Mouse (Mus musculus) left cerebral cortex, postnatal 14 days (tissue): ENCODE results near the gene Rbm4b. TPM values are rescaled to one million over a fixed set of nuclear protein-coding genes. Genes with fewer than 3 reads are reported as not detected.
"Not testable (repeated sequence)": the region's sequence is repeated elsewhere in the genome, so short reads cannot be mapped to it uniquely, and the experiment has no call there.

Source experiments
- DNase-seq, 2 experiments: peaks; one replicate each; pipeline ENCODE4 v3.0.0; 2021 to 2022; ENCODE audit warnings: low spot score in 2 of 2, mixed read lengths in 1 of 2
- intact Hi-C: fragments of 180-260 bp; cut with DNase I; formaldehyde crosslinking; loops from one replicate; pipeline ENCODE4 v1.15.1; 2025
- total RNA-seq, 2 experiments: library from RNA; stranded (reverse); gene quantifications; 2 replicates each; pipeline ENCODE4 v1.2.3; 2021

Gene Rbm4b
- total RNA-seq, 2 experiments from 2014 or later: 13.6 to 14.3 TPM

- intact Hi-C loops: loop anchor here (5.0 to 10.0 kb wide), 2 partner anchors 114 to 247 kb away; partner anchors contain the start of genes 2010003K11Rik and Rce1
- no peak for DNase-seq
Observed at GRCm38 (mm10) chr19:4741482-4741881, 14.8 kb upstream of the Rbm4b start.

- intact Hi-C loops: loop anchor here (2.0 to 10.0 kb wide), 3 partner anchors 97 to 247 kb away; partner anchors contain the start of genes 2010003K11Rik and Rce1
- DNase-seq: no peak
Observed at GRCm38 (mm10) chr19:4742229-4742628, 14.1 kb upstream of the Rbm4b start.

DNA sequence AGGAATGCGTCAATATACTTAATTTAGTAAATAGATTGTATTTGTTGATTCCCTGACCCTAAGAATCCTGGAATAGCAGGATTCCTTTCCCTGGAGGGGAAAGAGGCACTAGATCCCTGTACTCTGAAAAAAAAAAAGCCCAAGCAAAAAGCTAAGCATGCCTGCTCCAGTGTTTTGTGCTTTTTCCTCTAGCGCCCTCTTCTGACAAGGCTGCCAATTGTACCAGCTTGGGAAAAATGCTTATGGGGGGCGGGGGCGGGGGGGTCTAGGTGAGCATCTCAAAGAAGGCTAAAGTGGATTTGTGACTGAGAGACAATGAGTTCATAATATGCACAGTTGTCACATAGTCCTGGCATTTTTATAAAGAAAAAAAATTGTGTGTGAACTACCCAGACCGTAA is 12.8 kb upstream of the Rbm4b start:
- intact Hi-C loops: loop anchor here (2.0 to 10.0 kb wide), 3 partner anchors 99 to 249 kb away; partner anchors contain the start of genes 2010003K11Rik and Rce1
- peak in 1 of 2 experiments; percentile 65 for DNase-seq

DNA sequence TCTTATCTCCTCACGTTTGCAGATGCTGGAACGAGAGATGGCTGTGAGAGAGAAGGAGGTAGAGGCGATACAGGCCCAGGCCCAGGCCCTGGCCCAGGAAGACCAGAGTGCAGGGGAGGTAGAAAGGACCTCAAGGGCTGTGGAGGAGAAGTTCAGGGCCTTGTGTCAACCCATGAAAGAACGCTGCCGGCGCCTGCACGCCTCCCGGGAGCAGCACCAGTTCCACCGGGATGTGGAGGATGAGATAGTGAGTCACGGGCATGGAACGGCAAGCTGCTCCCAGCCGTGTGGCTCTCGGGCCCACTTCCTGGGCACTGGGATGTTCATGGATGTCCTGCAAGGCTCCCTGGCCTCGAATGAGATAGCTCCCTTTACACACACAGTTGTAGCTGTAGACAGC is 12.3 kb upstream of the Rbm4b start:
- DNase-seq: no peak
- intact Hi-C loops: loop anchor here (5.0 to 10.0 kb wide), 2 partner anchors 117 to 249 kb away; partner anchors contain the start of genes 2010003K11Rik and Rce1

- DNase-seq: no peak
- intact Hi-C loops: loop anchor here (10.0 kb wide), 1 partner anchor 250 kb away; the partner anchor contains the start of gene 2010003K11Rik
Observed at GRCm38 (mm10) chr19:4745057-4745456, 11.2 kb upstream of the Rbm4b start.

DNA sequence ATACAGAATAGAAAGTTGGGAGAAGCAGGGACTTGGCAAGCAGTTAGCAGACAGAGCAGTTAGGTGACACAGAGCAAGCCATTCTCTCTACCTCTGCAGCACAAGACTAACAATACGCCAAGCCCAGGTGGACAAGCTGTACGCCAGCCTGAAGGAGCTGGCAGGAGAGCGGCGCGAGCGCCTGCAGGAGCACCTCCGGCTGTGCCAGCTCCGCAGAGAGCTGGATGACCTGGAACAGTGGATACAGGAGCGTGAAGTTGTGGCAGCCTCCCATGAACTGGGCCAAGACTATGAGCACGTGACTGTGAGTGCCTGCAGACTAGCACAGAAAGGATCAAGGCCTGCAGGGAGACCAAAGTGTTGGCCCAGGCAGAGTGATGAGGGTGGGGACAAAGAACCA is 10.6 kb upstream of the Rbm4b start:
- intact Hi-C loops: loop anchor here (10.0 kb wide), 1 partner anchor 251 kb away; the partner anchor contains the start of gene 2010003K11Rik
- no peak for DNase-seq

- intact Hi-C loops: loop anchor here (10.0 kb wide), 1 partner anchor 252 kb away; the partner anchor contains the start of gene 2010003K11Rik
- no peak for DNase-seq
Observed at GRCm38 (mm10) chr19:4746611-4747010, 9.7 kb upstream of the Rbm4b start.

DNA sequence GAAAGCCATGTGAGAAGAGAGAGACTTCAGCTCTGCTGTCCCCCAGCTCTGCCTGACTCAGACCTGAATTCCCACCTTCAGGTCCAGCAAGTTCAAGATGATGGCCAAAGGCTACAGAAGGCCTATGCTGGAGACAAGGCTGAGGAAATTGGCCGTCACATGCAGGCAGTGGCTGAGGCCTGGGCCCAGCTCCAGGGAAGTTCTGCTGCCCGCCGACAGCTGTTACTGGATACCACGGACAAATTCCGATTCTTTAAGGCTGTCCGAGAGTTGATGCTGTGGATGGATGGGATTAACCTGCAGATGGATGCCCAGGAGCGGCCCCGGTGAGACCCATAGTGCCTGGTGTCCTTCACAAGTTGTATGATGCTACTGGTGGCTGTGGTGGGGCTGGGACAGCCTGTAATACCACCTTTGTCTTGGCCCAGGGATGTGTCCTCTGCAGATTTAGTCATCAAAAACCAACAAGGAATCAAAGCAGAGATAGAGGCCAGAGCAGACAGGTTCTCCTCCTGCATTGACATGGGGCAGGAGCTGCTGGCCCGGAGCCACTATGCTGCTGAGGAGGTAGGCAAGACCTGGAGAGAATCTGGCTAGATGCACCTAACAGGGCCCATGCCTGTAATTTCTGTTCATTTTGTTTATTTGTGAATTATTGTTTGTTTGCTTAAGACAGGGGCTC is 8.5 kb upstream of the Rbm4b start:
- intact Hi-C loops: loop anchor here (10.0 kb wide), 1 partner anchor 253 kb away; the partner anchor contains the start of gene 2010003K11Rik

GRCm38 (mm10) chr19:4748493-4748892 is 7.8 kb upstream of the Rbm4b start:
- intact Hi-C loops: loop anchor here (10.0 kb wide), 1 partner anchor 254 kb away; the partner anchor contains the start of gene 2010003K11Rik
- DNase-seq: no peak

More for the DNA sequence above, 8.5 kb upstream of the Rbm4b start:
- DNase-seq: no peak

DNA sequence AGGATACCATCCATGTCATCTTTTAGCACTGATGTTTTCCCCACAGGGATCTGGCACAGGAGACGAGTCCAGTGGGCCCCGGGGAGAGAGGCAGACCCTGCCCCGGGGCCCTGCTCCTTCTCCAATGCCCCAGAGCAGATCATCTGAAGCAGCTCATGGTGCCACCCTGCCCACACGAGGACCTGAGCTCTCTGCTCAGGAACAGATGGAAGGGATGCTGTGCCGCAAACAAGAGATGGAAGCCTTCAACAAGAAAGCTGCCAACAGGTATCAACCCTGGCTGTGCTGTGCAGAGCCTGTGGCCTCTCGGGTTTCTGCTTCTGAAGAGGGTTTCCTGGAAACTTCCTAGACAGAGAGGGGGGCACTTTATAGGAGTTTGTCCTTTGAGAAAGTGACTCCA is 6.3 kb upstream of the Rbm4b start:
- no peak for DNase-seq
- intact Hi-C loops: loop anchor here (10.0 kb wide), 1 partner anchor 255 kb away; the partner anchor contains the start of gene 2010003K11Rik

DNA sequence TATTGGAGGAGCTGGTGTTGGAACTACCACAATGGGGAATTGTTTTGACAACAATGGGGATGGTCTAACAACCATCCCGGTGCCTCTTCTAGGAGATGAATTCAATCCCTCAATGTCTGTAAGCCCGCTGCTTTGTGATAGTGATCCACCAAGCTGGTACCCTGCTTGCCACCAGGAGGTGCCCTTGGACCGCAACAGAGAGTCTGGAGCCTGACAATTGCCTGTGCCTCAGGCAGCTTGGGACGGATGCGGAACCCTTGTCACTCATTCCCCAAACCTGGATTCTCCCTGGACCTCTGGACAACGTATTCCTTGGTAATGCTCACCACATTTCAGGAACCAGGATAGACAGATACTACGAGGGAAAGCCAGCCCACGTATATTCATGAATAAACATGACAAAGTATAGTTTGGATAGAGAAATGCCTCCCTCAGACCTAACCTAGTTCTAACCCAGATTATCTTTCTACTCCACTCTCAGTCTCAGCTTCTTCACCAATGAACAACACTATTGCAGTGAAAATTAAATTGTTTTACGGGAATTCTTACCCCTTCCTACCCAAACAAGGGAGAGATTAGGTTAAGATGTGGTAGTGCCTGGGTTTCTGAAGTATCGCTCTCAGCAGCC is 618 bp upstream of the Rbm4b start:
- intact Hi-C loops: loop anchor here (2.0 to 5.0 kb wide), 2 partner anchors 91 to 247 kb away; no protein-coding TSS in a partner anchor
- peak; percentile 90 to 91 for DNase-seq

DNA sequence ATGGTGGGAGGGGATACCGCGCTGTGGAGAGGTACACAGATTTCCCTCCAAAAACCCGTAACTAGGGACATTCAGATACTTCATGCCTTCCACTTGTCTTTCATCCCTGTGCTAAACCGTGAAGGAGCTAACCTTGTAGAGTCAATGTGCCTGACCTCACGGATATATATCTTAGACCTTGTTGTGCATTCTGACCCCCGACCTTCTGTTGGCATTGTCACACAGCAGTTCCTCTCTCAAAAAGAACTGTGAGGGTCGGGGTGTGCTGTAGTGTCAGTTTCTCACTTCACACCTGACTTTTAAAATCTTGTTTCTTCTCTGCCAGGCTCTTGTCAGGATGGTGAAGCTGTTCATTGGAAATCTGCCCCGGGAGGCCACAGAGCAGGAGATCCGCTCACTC is 624 bp downstream of the Rbm4b start:
- DNase-seq: no peak
- intact Hi-C loops: loop anchor here (5.0 kb wide), 1 partner anchor 245 kb away; no protein-coding TSS in a partner anchor

DNA sequence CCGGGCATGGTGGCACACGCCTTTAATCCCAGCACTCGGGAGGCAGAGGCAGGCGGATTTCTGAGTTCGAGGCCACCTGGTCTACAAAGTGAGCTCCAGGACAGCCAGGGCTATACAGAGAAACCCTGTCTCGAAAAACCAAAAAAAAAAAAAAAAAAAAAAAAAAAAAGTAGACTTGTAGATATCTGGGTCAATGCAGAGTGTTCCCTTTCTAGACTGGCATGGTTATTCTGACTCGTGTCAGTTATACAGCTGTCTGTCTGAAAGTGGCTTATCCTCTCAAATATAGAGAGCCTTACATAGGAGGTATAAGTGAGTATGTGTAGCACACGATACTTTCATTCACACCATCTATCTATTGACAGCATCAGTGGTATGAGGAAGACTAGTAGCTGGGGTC is 4.2 kb downstream of the Rbm4b start:
- DNase-seq, intact Hi-C loops: not testable (repeated sequence)

DNA sequence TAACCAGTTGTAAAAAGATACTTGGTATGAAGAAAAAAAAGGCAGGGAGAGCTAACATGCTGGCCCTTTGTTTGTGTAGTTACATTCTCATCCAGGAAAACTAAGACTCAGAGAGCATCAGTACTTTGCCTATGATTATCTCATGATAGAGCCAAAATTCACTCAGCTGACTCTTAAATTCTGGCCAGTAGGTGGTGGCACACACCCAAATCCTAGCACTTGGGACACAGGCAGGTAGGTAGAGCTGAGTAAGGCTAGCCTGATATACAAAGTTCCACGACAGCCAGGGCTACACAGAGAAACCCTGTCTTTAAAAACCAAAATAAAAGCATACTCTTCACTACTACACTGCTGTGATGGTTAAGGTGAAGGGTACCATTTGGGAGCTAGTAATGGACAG is 6.6 kb downstream of the Rbm4b start:
- intact Hi-C loops: no loop called here
- no peak for DNase-seq

DNA sequence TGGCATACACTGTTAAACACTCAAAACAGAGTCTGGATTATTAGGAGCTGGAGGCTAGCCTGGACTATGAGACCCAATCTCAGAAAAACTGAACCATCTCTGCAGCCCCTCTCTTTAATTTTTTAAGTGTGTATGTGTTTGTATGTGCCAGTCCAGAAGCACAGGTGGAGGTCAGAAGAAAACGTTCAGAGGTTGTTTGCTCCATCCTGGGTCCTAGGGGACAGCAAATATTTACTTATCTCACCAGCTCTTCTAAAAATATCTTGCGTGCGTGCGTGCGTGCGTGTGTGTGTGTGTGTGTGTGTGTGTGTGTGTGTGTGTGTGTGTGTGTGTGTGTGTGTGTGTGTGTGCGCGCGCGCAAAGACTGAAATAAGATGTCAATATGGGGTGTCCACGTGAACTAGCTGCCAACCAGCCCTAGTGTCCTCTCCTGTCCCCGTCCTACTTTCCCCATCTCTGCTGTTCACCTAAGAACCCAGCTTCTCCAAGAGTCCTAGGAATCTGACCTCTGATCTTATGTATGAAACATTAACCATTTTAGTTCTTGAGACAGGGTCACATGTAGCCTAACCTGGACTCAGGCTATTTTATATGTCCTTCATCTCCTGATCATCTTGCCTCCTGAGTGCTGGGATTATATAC is 11.3 kb downstream of the Rbm4b start:
- no peak for DNase-seq
- intact Hi-C loops: no loop called here

- intact Hi-C loops: no loop called here
- no peak for DNase-seq
Observed at GRCm38 (mm10) chr19:4772785-4773184, 16.5 kb downstream of the Rbm4b start.

DNA sequence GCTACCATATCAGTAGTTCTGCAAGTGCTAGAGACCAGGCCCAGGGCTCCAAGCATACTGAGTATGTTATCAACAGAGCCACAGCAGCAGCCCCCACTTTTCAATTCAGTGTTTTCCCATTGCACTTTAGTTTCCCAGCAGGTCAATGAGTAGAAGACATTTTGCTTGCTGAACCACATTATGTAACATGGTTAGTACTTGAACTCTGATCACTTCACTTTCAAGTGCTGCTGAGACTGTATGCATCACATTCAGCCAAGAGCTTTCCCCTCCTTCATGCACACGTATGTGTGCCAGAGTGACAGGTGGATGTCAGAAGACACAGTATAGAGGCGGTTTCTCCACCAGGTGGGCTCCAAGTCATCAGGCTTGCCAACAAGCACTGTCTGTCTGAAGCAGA is 26.6 kb downstream of the Rbm4b start:
- DNase-seq: no peak
- intact Hi-C loops: no loop called here

- intact Hi-C loops: no loop called here
- DNase-seq: no peak
Observed at GRCm38 (mm10) chr19:4785206-4785605, 28.9 kb downstream of the Rbm4b start.

- intact Hi-C loops: no loop called here
- no peak for DNase-seq
Observed at GRCm38 (mm10) chr19:4786313-4786712, 30.0 kb downstream of the Rbm4b start.
